Mouse (Mus musculus): ENCODE results near the gene Adamts12.

Adamts12 gene

GRCm38 (mm10) chr15:11292246-11292645, 227.7 kb downstream of the Adamts12 start:
- no peak for DNase-seq (ENCODE audit: low spot score in 2 of 2)

- no peak for DNase-seq (ENCODE audit: low spot score in 2 of 2)
Measured at GRCm38 (mm10) chr15:11295016-11295415, 230.4 kb downstream of the Adamts12 start.

GRCm38 (mm10) chr15:11297960-11298359, 233.4 kb downstream of the Adamts12 start:
- DNase-seq (ENCODE audit: low spot score in 2 of 2) = no peak

- DNase-seq (ENCODE audit: low spot score in 2 of 2) = no peak
Measured at GRCm38 (mm10) chr15:11317077-11317476, 252.5 kb downstream of the Adamts12 start.

- DNase-seq (ENCODE audit: low spot score in 2 of 2) = peak in 1 of 2 experiments; percentile 53
Measured at GRCm38 (mm10) chr15:11320481-11320880, 255.9 kb downstream of the Adamts12 start.

- DNase-seq (ENCODE audit: low spot score in 2 of 2) = peak in 1 of 2 experiments; percentile 9
Measured at GRCm38 (mm10) chr15:11339467-11340180, 275.0 kb downstream of the Adamts12 start.

GRCm38 (mm10) chr15:11355865-11356264, 291.3 kb downstream of the Adamts12 start:
- no peak for DNase-seq (ENCODE audit: low spot score in 2 of 2)

GRCm38 (mm10) chr15:11357501-11357900, 292.9 kb downstream of the Adamts12 start:
- no peak for DNase-seq (ENCODE audit: low spot score in 2 of 2)

- no peak for DNase-seq (ENCODE audit: low spot score in 2 of 2)
Measured at GRCm38 (mm10) chr15:11360888-11361287, 296.3 kb downstream of the Adamts12 start.

GRCm38 (mm10) chr15:11361824-11362223, 297.2 kb downstream of the Adamts12 start:
- no peak for DNase-seq (ENCODE audit: low spot score in 2 of 2)

GRCm38 (mm10) chr15:11364112-11364511, 299.5 kb downstream of the Adamts12 start:
- DNase-seq (ENCODE audit: low spot score in 2 of 2) = no peak

GRCm38 (mm10) chr15:11364795-11365194, 300.2 kb downstream of the Adamts12 start:
- DNase-seq (ENCODE audit: low spot score in 2 of 2) = peak in 1 of 2 experiments; percentile 13

GRCm38 (mm10) chr15:11369572-11369971, 305.0 kb downstream of the Adamts12 start:
- DNase-seq (ENCODE audit: low spot score in 2 of 2) = no peak

GRCm38 (mm10) chr15:11370477-11371085, 306.0 kb downstream of the Adamts12 start:
- DNase-seq (ENCODE audit: low spot score in 2 of 2) = no peak

- DNase-seq (ENCODE audit: low spot score in 2 of 2) = no peak
Measured at GRCm38 (mm10) chr15:11379431-11380086, 315.0 kb downstream of the Adamts12 start.

GRCm38 (mm10) chr15:11380087-11380530, 315.5 kb downstream of the Adamts12 start:
- peak in 1 of 2 experiments; percentile 26 for DNase-seq (ENCODE audit: low spot score in 2 of 2)

GRCm38 (mm10) chr15:11380616-11381015, 316.0 kb downstream of the Adamts12 start:
- no peak for DNase-seq (ENCODE audit: low spot score in 2 of 2)

- no peak for DNase-seq (ENCODE audit: low spot score in 2 of 2)
Measured at GRCm38 (mm10) chr15:11382585-11382984, 318.0 kb downstream of the Adamts12 start.

- DNase-seq (ENCODE audit: low spot score in 2 of 2) = no peak
Measured at GRCm38 (mm10) chr15:11383796-11384195, 319.2 kb downstream of the Adamts12 start.

GRCm38 (mm10) chr15:11392903-11393302, 328.3 kb downstream of the Adamts12 start:
- no peak for DNase-seq (ENCODE audit: low spot score in 2 of 2)

GRCm38 (mm10) chr15:11396421-11396820, 331.8 kb downstream of the Adamts12 start:
- no peak for DNase-seq (ENCODE audit: low spot score in 2 of 2)

Data from cerebellum, postnatal 4 days (tissue).